Mouse (Mus musculus): Measurements from ENCODE around the gene Fam189a1.

The Fam189a1 gene

DNA sequence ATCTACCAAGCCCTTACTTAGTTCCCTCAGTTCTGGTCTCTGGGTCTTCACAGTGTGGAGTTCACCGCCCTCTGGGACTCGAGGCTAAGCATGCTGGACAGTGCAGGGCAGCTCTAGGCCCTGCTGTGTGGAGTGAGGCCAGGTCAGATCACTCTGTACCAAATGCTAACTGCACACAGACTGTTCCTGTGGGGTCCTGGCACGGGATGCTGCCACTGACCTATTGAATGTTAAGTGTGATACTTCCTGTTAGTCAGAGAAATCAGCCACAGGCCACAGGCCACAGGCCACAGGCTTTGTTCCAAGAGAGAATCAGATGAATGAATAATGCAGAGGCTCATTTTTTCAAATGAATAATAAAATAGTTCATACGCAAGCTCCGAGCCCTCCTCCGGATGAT lies 112.1 kb downstream of the Fam189a1 start:
- no peak for DNase-seq (ENCODE audit: low spot score in 2 of 2)

DNA sequence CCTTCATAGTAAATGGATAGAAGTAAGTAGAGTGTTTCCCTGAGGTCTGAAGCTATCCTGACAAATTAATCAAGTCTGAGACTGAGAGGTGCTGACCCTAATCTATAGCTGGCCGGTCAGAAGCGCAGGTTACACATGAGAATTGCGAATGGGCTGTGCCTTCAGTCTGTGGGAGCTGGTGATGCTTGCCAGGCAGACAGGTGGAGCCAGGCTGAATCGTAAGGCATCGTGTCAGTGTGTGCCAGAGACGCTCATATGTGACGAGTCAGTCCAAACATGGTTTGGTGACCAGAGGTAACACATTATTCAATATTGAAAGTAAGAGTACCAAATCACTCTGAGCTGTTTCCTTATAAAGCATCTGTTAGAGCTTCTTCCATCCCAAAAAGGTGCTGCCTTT lies 115.3 kb downstream of the Fam189a1 start:
- no peak for DNase-seq (ENCODE audit: low spot score in 2 of 2)

DNA sequence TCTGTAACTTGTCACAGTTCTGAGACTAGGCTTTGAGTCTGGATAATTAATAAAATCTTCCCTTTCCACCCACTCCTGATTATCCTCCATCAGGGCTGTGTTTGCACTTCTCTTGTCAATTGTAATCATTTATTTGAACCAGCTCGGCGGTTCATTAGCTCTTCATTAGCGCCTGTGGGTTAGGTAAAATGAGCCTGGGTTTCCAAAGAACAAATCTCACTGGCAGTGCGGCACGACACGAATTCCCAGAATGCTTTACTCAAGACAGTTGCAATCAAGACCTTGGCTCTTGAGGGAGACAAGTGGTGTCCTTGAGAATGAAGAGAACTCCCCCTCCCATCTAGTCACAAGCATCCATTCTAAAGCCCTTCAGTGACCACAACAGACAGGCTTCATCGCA lies 124.6 kb downstream of the Fam189a1 start:
- no peak for DNase-seq (ENCODE audit: low spot score in 2 of 2)

DNA sequence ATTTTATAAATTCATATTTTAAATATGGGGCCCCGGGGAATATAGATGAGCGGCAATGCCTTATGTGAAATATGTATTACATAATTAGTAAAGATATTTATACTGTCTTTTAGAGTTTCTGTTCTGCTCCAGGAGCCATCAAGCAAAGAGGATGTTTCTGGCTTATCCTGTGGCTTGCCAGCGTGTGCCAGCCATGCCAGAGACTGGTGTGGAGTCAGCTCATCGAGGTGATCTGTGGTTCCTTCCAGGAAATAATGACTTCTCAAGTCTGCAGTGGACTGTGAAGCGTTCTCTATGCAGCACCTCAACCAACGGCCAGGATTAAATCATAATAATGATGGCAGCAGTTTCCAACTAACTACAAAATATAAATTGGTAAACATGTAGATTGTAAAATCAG lies 125.2 kb downstream of the Fam189a1 start:
- no peak for DNase-seq (ENCODE audit: low spot score in 2 of 2)

DNA sequence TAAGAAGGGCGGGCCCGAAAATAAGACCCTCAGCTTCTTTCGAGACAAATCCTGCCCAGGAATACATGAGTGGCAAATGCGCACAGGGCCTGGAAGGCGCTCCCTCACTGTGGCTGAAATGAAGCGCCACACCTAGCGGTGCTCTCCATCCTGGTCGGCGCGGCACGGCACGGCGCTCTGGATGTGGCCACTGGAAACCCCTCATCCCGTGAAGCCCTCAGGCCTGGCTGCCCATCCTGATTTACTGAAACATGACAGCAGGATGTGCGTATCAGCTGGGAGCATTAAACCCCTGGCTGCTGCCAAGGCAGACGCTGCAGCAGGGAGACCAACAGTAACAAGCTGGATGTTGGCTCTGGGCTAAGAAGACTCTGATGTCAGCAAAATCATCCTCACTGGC lies 126.4 kb downstream of the Fam189a1 start:
- no peak for DNase-seq (ENCODE audit: low spot score in 2 of 2)

DNA sequence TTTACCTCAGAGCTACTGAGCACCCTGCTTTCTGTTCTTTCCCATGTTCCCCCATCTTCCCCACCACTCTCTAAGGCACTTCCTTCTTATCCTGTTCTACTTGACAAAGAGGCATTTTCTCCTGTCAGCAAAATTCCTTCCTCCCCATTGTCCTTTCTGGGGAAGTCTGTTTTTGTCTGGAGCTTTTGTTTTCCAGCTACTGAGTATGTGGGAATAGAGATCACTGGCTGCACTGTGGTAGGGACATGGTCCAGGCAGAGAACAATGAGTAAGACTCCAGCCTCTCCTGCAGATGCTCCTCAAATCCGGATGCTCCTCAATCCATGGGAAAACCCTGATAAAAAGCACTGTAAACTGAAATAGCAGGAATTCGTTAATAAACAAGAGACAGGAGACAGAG lies 135.1 kb downstream of the Fam189a1 start:
- DNase-seq (ENCODE audit: low spot score in 2 of 2): no peak

DNA sequence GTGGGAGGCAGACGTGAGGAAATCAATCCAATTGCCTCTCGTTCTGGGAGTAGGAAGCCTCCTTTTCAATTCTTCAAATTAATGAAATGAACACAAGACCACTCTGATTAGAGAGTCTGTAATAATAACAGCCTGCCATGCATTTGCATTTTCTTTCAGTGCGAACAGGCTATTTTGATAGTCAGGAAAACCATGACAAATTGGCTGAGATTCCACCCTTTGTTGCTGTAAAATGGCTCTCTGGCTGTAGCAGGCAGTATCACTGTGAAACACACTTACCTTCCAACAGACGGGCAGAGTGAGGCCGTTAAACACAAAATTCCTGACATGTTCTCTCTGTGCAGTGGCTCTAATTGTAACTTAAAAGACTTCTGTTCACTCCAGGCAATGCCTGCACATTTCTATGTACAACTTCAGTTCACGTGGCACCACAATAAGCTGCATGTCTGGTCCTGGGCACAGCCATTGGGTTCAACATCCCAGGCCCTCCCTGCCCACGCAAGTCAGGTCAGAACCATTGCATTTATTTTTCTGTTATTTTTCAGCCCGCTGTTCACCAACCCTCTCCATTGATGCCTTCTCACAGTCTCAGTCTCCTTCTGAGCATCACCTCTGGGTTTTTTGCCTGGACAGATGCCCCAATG lies 138.2 kb downstream of the Fam189a1 start:
- no peak for DNase-seq (ENCODE audit: low spot score in 2 of 2)

DNA sequence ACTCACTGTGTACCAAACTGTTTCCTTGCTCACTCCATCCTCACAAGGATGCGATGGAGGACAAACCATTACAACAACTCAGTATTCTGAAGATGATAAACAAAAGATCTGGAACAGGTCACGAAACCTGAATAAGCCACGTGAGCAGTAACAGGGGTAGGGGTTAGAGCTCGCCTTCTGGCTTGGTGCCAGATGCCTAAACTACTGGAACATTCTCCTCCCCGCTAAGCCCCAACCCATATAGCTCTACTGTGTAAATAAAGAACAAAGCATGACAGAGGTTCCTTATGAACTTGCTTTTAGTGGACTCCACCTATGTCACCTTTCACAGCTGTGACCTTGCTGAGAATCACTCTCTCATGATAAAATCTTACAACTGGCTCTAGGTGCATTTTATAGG lies 139.0 kb downstream of the Fam189a1 start:
- DNase-seq (ENCODE audit: low spot score in 2 of 2): no peak

DNA sequence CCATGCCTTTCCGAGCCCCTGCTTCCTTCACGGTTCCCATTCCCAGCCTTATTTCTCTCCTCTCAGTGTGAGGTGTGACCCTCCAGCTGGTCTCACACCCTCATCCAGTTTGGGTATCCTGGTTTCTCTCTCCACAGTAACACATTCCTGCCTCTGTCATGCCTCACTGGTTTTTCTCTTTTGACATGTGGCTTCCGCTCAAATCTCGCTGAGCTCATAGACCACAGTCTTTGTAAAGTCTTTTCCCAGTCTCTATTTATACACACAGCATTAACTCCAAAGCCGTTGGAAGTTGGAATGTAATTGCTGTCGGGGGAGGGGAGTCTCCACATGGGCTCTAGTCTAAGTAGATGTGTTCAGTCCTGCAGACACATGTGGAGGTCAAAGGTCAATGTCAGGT lies 145.2 kb downstream of the Fam189a1 start:
- DNase-seq (ENCODE audit: low spot score in 2 of 2): no peak

DNA sequence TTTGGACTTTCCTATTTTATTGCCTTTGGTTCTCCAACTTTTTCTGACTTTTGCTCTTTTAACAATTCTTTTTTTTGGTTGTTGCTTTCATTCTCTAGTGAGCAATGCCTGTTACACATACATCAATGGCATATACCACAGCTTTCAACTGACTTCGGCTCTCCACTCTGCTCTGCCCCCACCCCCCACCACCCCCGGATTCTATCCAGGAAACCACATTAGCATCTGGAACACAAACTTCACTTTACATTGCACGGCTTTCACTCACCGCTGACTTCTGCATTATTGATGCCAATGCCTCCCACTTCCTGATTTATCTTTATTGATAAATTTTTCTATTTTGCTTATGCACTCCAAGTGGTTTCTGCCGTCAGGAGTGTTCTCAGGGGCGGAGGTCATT lies 146.1 kb downstream of the Fam189a1 start:
- DNase-seq (ENCODE audit: low spot score in 2 of 2): no peak

DNA sequence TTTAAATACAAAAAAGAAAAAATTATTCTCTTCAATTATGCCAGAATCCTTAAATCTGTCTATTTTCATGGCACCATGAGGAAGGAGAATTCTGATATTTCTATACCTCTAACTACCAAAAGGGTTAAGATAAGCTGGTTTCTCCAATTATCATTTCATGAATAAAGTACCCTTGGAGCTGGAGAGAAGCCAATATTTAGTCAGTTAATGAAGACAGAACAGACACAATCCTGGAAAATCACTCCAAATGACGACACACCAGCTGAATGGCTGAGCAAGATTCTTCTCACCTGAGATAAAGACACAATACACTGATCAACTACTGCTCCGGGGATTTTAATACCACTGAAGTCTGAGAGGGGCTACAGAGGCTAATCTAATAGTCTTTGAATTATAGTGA lies 150.6 kb downstream of the Fam189a1 start:
- no peak for DNase-seq (ENCODE audit: low spot score in 2 of 2)

DNA sequence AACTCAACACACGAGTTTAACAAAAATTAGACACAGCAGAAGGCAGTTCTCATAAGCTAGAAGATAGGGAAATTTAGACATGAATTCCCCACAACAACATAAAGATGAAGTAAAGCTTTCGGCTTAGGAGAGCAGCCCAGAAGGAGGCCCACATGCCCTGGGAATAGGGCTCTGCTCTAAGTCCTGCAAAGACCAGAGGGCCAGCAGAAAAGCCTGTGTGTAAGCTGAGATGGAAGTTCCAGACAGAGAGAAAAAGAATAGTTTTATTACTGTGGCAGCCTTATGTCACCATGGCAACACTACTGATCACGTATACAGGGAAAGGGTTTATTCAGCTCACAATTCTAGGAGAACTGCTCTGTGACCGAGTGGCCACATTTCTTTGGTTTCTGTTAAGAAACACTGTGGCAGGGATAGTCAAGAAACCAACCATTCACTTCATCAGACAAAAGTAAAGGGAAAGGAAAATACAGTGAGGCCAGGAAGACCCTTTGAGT lies 156.6 kb downstream of the Fam189a1 start:
- DNase-seq (ENCODE audit: low spot score in 2 of 2): no peak

DNA sequence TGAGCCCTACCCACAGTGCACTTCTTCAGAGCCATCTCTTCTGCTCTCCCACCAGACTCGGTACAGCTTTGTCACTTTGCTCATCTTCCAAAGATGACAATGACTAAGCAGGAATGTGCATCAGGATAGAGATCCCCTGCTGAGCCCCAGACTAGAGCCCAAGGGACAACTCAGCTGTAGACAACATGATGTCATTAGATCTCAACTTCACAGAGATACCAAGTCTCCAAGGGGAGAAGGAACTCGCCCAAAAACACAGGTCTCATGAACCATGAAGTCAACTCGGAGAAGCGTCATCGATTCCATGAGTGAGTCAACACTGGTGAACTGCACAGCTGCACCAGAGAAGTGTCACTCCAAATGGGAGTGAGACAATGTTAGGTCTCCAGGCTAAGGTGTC lies 158.6 kb downstream of the Fam189a1 start:
- DNase-seq (ENCODE audit: low spot score in 2 of 2): no peak

DNA sequence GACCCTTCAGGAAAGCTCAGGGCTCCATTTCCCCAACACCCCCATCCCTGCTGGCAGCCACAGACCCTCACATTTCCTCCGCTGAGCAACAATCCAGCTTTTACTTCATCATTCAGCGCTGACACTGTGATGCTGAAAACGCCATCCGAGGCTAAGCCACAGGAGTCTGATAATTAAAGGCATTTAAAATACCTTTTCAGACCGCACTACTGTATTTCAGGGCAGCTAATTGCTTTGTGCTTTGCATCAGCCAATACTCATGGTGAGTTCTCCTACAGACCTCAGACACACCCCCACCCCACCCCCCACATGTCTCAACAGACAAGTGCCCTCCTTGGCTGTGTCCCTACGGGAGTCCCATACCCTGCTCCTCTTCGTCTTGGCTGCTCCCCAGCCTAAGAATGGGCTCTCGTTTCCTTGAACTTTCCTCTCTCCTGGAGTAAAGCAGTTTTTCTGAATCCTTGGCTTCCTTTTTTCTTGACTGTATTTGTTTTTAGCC lies 160.4 kb downstream of the Fam189a1 start:
- no peak for DNase-seq (ENCODE audit: low spot score in 2 of 2)

DNA sequence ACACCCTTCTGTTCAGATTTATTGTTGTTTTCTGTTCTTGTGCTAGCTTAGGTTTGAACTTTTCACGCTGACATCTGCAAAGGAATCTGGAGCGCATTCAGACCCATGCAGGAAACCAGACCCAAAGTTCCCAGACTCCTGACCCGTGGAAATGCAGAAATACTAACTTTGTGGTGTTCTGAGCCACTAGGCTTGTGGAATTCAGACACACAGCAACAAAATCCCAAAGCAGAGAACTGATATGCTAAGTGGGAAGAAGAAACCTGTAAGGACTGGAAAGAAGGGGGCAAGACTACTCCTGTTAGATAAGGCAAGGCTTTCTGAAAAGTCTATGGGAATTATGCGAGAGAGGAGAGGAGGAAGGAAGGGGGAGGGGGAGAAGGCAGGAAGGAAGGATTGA lies 167.0 kb downstream of the Fam189a1 start:
- DNase-seq (ENCODE audit: low spot score in 2 of 2): no peak

DNA sequence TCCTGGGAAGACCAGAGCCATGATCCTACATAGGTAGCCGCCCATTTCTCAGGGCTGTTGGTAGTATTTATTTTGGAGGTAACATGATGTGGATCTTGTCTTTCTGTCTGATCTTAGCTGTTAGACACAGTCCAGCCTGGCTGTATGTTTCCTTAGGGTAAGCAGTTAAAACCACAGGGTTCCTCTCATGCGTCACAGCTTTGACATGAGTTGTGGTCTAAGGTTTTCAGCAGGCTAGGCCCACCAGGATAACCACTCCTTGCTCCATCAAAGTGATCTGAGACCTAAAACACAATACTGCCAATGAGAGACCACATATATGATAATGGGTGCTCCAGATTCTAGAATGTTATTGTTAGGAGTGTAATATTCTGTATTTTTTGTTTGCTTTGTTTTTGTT lies 168.4 kb downstream of the Fam189a1 start:
- no peak for DNase-seq (ENCODE audit: low spot score in 2 of 2)

DNA sequence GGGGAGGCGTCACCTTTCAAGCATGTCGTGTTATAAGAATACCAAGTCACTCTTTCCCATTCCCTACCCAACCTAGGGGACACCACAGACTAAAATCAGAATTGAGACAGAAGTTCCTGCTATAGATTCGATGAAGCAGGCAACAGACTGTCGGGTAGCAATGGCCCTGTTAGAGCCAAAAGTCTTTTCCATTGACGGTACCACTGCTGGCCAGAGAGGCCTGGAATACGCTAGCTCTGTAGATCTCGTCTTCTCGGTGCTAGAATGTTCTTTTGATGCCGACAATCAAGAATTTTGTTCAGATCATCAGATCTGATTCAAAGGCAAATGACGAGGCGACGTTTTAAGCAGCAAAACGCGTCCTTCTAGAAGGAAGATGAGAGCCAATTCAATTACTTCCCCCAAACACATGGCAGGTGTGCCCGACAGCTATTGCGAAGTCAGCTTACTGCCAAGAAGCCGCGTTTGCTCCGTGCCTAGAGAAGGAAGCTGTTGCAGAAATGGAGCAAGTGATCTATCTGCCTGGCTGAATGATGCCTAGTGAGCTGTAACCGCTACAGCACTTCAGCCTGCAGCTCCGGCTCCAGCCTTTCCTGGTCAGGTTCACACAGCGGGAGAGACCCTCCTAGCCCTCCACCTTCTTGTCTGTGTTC lies 171.8 kb downstream of the Fam189a1 start:
- peak; percentile 15 to 24 for DNase-seq (ENCODE audit: low spot score in 2 of 2)

DNA sequence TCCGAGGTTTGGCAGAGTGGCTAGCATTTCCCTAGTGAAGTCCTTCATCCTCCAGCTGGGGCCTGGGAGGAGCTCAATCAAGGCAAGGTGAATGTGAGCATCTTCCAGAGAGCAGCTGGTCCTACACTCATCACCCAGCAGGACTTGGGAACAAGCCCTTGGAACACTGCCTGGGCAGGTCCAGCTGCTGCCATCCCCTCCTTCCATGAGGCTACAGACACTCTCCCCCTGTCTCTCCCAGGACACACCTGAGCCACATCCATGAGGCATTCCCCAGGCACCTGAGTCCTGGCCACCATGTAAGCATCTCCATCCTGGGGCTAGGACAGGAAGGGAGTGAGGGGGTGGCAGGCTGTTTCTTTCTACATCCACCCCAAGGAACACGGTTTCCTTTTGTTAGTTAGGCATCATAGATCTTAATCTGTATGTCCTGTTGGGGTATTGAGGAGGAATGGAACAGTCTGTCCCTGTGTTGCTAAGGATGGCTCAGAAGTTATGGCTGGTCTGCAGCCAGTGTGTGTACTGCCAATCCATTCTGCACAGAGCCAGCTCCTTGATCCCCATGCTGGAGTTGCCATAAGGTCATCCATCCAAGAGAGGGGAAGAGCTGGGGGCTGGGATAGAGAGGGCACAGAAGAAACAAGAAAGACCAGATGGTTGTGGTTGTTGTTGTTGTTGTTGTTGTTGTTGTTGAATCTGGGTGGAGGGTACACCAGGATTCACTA lies 174.7 kb downstream of the Fam189a1 start:
- no peak for DNase-seq (ENCODE audit: low spot score in 2 of 2)

DNA sequence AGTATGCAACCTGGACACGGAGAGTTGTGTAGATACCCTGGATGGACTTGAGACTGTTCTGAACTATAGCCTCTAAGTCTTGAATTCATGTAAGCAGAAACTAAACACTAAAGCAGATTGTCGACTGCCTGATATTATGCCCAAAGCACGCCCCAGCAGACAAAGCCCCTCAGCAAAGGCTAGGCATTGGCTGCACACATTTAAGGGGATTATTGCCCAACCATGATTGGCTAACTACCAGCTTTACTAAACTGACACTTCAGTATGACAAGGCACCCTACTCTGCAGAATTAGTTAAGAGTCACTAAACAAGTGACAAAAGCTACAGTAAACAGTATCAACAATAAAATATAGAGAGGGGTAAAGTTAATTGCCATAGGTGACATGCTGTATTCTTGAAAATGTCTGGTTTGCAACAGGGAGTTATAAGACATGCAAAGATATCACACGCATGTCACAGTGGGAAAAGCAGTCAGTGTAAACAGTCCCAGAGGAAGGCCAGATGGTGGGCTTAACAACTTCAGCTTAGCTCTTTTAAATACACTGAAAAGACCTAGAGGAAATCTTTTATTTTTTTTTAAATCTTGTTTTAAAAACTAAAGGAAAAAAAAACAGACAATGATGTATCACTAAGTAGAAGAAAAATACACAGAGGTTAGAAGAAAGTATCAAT lies 182.6 kb downstream of the Fam189a1 start:
- no peak for DNase-seq (ENCODE audit: low spot score in 2 of 2)

DNA sequence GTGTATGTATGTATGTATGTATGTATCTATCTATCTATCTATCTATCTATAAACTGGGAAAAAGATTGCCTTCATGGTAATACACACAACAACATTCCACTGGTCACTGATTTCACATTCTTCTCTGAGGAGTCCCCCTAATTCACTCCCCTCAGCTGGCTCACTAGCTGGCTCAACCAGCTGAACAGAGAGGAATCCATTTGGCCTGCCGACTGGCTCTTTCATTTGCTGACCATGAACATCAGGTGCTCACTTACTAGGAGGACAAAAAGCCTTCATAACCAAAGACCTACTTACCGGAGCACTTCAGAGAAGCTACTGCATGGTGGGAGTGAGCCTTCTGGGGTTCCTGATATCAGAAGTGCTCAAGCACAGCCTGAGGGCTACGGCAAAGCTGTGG lies 194.2 kb downstream of the Fam189a1 start:
- DNase-seq (ENCODE audit: low spot score in 2 of 2): no peak

DNA sequence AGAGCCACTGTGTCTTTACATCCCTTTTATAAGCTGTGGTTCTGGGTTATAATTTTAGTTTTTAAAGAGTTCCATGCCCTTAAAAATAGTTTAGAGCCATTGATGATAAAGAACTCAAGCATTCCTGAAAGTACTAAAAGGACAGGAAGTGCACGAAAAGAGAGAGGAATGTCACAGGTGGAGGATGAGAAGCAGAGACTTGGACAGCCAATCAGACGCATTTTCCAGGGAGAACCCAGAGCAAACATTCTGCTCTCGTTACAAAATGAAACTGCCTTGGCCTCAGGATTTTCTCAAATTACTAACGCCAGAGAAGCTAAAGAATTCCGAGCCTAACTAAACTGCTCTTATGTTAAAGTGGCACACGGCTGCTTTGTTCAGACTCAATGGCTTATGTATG lies 197.3 kb downstream of the Fam189a1 start:
- DNase-seq (ENCODE audit: low spot score in 2 of 2): no peak

DNA sequence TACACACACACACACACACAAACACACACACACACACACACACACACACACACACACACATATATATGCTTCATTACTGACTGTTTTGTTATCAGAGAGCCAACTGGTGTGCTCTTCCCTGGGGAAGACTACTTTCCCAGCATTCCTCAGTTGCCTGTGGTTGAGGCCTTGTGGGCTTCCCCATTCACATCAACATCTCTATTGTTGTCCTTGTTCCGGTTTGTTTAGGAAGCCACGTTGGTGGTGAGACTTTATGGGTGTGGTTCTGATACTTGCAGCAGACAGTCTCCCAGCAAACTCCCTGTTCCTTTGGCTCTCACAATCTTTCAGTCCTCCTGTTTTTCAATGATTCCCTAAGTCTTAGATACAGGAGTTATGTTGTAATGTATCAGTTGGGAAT lies 204.2 kb downstream of the Fam189a1 start:
- no peak for DNase-seq (ENCODE audit: low spot score in 2 of 2)

DNA sequence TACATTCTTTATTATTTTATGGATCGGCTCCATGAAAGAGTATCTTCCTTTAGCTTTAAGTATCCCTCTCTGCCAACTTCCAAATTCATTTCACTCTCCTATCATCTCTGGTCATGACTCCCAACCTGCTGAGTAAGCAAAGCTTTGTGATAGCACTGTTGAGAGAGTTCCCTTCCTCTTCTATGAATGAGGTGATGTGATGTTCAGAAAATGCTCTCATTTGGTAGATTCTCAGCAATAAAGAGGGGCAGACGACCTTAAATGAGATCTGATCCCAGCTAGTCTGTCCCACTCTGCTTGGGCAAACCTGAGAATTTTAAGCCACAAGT lies 205.6 kb downstream of the Fam189a1 start:
- DNase-seq (ENCODE audit: low spot score in 2 of 2): no peak

Data from frontal cortex, postnatal 10 days (tissue).